Mouse (Mus musculus) lung, adult 10 weeks (tissue): Measurements from ENCODE around the gene Anxa4. TPM values are rescaled to one million over a fixed set of nuclear protein-coding genes. Genes with fewer than 3 reads are reported as not detected.

Experiments used
- polyA plus RNA-seq: library from polyadenylated mRNA; stranded (reverse); fragments of 350-450 nt; fragmentation: Illumina TruSeq; extraction: RNeasy Lipid Tissue Mini Kit (QIAGEN cat#74804); gene quantifications from one replicate; pipeline ENCODE4 v1.2.3, GENCODE M21; 2014; ENCODE audit warnings: low read depth, low replicate concordance; ENCODE audit not compliant: insufficient read depth

Anxa4 gene
- 99.8 TPM for polyA plus RNA-seq

GRCm38 (mm10) chr6:86793021-86793815 is at the start of gene Anxa4:
TSS of gene Anxa4 (minus strand) at chr6:86793584.

GRCm38 (mm10) chr6:86733183-86733876 is 60.1 kb downstream of the Anxa4 start, which contains the start of gene Gmcl1:
TSS of gene Gmcl1 (minus strand) at chr6:86733383.

Other genes with a start within 250 kb of the Anxa4 start
- 1.9 TPM for gene Asprv1, start 165.4 kb downstream of the Anxa4 start, polyA plus RNA-seq
- 7.8 TPM for gene Mxd1, start 124.4 kb downstream of the Anxa4 start, polyA plus RNA-seq
- gene Snrnp27, start 109.1 kb downstream of the Anxa4 start, polyA plus RNA-seq: 83.2 TPM
- gene Gmcl1, start 60.2 kb downstream of the Anxa4 start, polyA plus RNA-seq: 10.4 TPM
- gene Aak1, start 55.9 kb upstream of the Anxa4 start, polyA plus RNA-seq: 2.6 TPM
- 49.8 TPM for gene Nfu1, start 215.7 kb upstream of the Anxa4 start, polyA plus RNA-seq
- 13.1 TPM for gene Gfpt1, start 249.3 kb upstream of the Anxa4 start, polyA plus RNA-seq